ENCODE assay signal across 11 mouse cellular contexts in genomic region chr17:56686801-56687200, GRCm38 (mm10).
"Had no signal": no experiment of that assay in that cellular context is flagged by ENCODE, and none has a peak within 500 bp of the region (broad histone marks: within the 10 kb centered on the region; RNA-seq: fewer than 3 reads in every experiment).

No protein-coding gene starts in this region.

- H3K27me3 ChIP-seq: kidney, embryonic 15.5 days; midbrain, embryonic 13.5 days had no signal

- H3K9ac ChIP-seq: kidney, embryonic 15.5 days; midbrain, embryonic 13.5 days had no signal

- ATAC-seq: lung, postnatal 0 days; midbrain, embryonic 13.5 days had no signal

- H3K27ac ChIP-seq: kidney, embryonic 15.5 days; limb, embryonic 10.5 days; midbrain, embryonic 13.5 days had no signal

- H3K4me1 ChIP-seq: kidney, embryonic 15.5 days; limb, embryonic 10.5 days had no signal

- DNase-seq: kidney, adult 11 months; kidney, postnatal 14 days; lung, adult 2 months; lung, postnatal 36 days; right cerebral cortex, postnatal 14 days; thymus, adult 18-20 months; thymus, postnatal 25 days had no signal

- H3K9me3 ChIP-seq: kidney, embryonic 15.5 days; limb, embryonic 10.5 days; midbrain, embryonic 13.5 days had no signal

- H3K4me3 ChIP-seq: kidney, embryonic 15.5 days; limb, embryonic 10.5 days; midbrain, embryonic 13.5 days had no signal

- H3K4me2 ChIP-seq: kidney, embryonic 15.5 days; midbrain, embryonic 13.5 days had no signal
